Comparison of ENCODE assay signal across 22 mouse cellular contexts in the genomic region with DNA sequence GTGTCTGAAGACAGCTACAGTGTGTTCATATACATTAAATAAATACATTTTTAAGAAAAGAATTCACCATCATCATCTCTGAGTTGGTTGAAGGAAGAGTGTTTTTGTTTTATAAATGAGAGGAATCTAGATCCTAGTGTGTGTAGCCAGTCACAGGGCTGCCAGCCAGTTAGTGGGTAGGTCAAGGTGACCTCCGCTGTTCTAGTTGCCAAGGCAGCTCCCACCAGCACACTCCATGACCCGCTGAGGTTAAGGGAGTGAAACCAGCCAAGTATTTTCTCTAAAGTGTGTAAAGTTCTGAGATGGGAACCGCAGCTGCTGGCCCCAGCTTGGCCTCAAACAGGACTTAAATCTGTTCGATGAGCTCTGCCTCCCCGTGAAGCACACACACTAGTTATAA. TPM values are rescaled to one million over a fixed set of nuclear protein-coding genes. Genes with fewer than 3 reads are reported as not detected.
DNase-seq lines count a peak whose midpoint lies in the region; ATAC-seq lines count a peak whose summit lies in the region.
"Had no signal": no experiment of that assay in that cellular context is flagged by ENCODE, and none has a peak within 500 bp of the region (broad histone marks: within the 10 kb centered on the region; RNA-seq: fewer than 3 reads in every experiment).

No protein-coding gene starts in this region.

- intact Hi-C loops in heart, postnatal 10 days (cut with DNase I) = no loop called here

- DNase-seq in heart, postnatal 10 days = peak; percentile 20 to 25
- no peak for DNase-seq in heart, adult 18-20 months
- peak; percentile 10 to 56 for DNase-seq in kidney, postnatal 25 days
- DNase-seq in kidney, adult 8-10 months = no peak
- peak; percentile 44 for DNase-seq in adrenal gland, postnatal 10 days
- DNase-seq in ovary, postnatal 14 days (ENCODE audit: low spot score) = peak; percentile 20
- DNase-seq: B cell, adult 2 months; cerebellum, adult 8-10 months; gastrocnemius, postnatal 10 days; layer of hippocampus, adult 9-11 months; lung, adult 18-20 months; lung, postnatal 14 days; right cerebral cortex, postnatal 4 days; thymus, adult 2 months had no signal

- ATAC-seq in cerebellum, adult (ENCODE audit: insufficient number of reproducible peaks, low FRiP score, low TSS enrichment) = no peak
- ATAC-seq: forebrain, embryonic 14.5 days; hindbrain, embryonic 16.5 days; intestine, embryonic 16.5 days; liver, embryonic 12.5 days; Patski had no signal

RNA-seq across cellular contexts. Expression of a gene that starts 44.7 kb away (rescaled TPM):
- 10 to 100 TPM; 57.7 to 70.6 TPM for total RNA-seq in heart, postnatal 10 days (2021)
- total RNA-seq in heart, adult 18-20 months (2021) = 10 to 100 TPM; 42.7 to 51.6 TPM
- 10 to 100 TPM; 21.8 to 26.8 TPM for total RNA-seq in adrenal gland, postnatal 10 days (2021)
- total RNA-seq: granulocyte monocyte progenitor cell, adult 5-6 weeks; neutrophil, adult 5-6 weeks had no signal

Comparison
In these comparisons a context has a peak if more than half of its experiments do, and no peak if none do; other contexts are left out.
1. DNase-seq: peak in heart, postnatal 10 days (2 of 2), kidney, postnatal 25 days (2 of 2), adrenal gland, postnatal 10 days (single experiment) and ovary, postnatal 14 days (single experiment); none in heart, adult 18-20 months (0 of 2) and kidney, adult 8-10 months (0 of 2).